Mouse (Mus musculus): ENCODE measurements at regions not wholly inside any gene's neighbourhood (a gene's known extent, or its start where the extent isn't known, plus 50 kb on each side); places are given as distances from the start of the nearest gene placed in this dataset.
A peak's percentile ranks its signal among the peaks of the same experiment; 100 is the strongest.

DNA sequence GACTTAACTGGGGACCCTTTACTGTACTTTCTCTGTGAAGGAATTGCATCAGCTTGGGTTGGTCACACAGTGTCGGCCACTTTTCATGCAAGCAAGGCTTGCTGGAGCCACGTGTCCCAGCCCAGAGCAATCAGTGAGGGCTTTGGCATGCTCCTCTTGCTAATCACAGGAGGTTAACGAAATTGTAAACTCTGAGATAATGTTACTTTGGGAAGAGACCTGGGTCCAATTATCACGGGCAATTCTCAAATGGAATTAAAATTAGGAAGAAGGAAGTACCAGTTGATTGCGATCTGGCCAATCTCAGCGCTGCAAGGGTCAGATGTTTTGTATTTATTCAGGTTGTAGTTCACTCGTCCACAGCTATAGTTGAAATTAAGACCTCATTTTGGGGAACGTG, 153.2 kb downstream of the Dusp6 start:
- DNase-seq (ENCODE audit: low read depth, low spot score) = no peak

DNA sequence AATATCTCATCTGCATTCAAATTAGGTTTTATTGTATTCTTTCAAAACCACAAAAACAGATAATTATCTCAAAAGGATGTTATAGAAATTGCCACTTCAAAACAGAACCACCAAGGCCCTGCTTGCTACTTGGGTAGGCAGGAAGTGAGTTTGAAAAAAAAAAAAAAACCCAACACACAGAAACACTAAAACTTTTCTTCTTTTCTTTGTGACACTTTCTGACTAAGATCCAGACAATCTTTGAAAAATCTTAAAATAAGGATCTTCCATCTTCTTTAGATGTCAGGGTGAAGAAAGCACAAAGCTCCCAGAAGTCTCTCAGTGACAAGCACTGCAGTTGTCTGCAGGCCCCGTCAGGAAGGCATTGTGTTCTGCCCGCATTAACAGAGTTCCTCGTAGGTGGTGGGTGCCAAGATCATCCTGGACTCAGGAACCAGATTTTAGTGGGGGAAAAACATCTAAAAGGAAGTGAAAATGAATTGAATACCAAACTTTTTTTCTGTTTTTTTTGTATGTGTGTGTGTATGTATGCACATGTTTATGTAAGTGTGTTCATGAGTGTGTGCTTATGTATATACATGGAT, 154.0 kb downstream of the Dusp6 start:
- no peak for DNase-seq (ENCODE audit: low read depth, low spot score)

DNA sequence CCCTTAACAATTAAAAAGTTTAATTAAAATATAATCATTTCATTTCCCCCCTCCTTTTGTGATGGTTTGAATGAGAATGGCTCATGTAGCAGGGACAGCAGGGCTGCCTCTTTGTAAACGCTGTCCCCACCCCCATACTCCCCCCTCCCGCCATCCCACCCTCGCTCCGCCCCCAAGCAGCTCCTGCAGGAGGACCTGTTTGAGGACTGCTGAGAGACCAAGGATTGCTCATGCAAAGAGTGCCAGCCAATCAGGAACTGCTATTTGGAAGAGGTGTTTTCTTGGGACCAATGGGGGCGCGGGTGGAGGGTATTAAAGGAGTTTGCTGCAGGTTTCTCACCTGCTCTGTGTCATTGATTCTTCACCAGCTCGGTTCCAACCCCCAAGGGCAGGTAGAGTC, 154.6 kb downstream of the Dusp6 start:
- DNase-seq (ENCODE audit: low read depth, low spot score) = no peak

DNA sequence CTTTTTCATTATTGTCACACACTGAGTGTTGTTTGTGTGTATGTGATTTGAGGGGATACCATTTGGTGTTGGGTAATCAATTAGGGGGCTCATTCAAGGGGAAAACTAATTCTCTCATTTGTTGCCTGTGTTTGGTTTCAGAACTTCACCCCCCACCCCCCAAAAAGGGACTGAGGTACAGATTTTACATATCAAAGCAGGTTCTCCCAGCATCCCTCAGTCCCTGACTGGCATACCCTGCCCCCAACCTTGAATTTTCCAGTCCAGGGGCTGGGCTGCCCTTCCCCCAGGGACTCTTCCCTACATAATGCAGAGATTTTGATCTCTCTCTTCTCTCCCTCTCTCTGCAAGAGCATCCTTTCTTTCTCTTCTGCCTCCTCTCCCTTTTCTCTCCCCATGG, 155.5 kb downstream of the Dusp6 start:
- no peak for DNase-seq (ENCODE audit: low read depth, low spot score)

DNA sequence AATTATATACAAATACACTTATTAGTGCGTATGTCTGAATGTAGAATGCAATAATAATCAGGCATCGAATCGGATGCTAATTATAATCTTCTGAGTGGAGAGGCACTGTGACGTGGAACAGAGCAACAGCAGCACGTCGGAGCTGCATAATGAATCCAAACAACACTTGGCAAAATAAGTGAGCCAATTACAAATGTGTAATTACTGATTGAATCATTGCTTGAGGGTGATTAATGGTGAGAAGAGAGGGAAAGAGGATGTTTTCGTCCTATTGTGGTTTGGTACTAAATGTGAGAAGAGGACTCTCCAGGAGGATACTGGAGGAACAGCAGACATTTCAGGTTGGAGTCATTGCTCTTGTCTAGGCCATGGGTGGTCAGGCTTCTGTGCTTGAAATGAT, 156.5 kb downstream of the Dusp6 start:
- peak; percentile 47 for DNase-seq (ENCODE audit: low read depth, low spot score)

DNA sequence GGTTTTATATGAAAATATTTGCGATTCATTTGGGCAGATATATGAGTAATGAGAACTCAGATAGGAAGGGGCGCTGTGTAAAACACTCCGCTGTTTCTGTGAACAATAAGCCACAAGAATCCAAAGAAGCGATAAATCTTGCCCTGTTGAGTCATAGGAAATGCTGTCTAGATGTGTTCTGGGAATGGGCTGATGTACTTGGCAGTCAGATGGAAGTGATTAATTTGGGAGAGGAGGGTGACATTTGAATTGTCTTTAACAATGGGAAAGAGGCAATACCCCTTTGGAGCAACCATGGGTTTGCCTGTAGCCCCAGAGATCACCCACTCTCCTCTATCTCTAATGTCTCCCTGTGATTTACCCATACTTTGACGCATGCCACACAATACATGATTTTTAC, 160.4 kb downstream of the Dusp6 start:
- no peak for DNase-seq (ENCODE audit: low read depth, low spot score)

DNA sequence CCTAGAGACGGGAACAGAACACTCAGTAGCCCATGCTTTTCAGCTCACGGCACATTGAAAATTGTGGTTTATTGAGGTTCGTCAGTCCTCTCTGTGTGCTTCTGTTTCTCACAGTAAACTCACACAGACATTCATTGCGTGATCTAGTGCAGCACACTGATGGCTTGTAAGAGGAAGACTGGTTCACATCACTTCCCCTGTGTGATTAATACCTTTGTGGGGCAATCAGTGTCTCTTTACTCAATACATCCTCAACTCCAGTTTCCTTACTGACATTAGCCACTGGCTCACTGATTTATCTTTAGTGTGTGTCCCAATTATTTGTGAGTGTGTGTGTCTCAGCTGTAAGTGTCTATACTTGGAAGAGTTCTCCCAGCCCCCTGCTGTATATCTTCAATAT, 162.2 kb downstream of the Dusp6 start:
- no peak for DNase-seq (ENCODE audit: low read depth, low spot score)

DNA sequence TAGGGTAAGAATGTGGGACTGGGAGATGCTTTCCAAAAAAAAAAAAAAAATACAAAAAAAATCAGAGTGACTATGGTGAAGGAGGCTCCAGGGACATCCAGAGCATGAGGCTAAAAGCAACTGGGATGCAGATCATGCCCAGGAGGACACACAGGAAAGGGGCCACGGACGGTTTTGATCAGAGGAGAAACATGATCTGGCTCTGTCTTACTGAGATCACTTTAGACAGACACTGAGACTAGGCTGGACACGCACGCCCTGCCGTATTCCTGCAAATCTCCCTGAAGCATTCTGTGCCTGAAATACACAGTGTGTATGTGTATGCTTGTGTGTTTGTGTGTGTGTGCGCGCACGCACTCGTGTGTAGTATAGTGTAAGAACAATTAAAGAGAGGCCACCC, 167.1 kb downstream of the Dusp6 start:
- DNase-seq (ENCODE audit: low read depth, low spot score) = no peak

DNA sequence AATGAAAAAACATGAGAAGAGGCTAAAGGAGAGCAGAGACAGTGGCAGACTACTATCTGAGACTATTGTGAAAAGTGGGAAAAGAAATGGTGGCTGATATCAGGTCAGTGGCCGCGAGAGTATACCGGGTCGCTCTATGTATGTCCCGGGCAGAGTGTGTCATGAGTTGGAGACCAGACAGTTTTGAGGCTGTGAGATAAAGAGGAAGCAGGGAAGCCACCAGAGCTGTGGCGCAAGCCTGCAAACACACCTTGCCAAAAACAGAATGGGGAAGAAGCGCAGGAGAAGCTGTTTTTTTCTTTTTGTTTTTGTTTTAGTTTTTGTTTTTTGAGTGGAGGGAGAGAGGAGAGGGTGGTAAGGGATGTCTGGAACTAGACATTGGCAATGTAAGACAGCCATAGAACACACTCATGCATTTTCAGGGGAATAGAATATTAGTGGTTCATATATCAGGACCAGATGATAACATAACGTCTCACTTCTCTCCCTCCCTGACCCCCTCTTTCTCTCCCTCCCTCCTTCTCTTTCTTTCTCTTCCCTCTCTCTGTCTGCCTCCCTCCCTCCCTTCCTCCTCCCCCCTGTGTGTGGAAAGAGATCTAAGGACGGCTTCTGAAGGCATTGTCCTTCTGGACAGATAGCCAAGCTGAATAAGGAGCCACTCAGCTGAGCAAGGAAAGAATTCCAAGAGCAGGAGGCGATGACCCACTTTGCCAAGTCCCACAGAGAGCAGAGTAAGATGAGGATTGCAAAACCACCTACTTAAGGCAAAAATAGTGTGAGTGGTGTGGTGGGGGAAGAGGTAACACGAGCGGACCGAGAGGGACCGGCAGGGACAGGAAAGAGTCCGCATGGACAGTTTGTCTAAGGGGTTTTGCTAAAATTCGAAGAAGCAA, 167.9 kb downstream of the Dusp6 start:
- peak; percentile 64 for DNase-seq (ENCODE audit: low read depth, low spot score)

DNA sequence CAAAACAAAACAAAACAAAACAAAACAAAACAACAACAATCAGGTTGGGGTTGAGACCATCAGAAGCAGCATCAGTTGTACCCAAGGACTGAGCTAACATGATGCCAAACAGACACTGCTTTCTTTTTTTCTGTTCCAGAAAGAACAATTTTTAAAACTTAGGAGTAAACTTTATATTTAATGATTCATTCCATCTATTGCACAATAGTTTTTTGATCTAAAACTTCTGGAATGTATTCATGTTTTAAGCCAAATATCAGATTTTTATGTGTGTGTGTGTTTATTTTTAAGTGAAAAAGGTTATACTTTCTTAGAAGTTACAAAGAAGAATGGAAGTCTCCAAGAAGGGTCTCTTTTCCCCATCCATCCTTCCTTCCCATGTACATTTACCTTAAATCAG, 174.0 kb downstream of the Dusp6 start:
- no peak for DNase-seq (ENCODE audit: low read depth, low spot score)

DNA sequence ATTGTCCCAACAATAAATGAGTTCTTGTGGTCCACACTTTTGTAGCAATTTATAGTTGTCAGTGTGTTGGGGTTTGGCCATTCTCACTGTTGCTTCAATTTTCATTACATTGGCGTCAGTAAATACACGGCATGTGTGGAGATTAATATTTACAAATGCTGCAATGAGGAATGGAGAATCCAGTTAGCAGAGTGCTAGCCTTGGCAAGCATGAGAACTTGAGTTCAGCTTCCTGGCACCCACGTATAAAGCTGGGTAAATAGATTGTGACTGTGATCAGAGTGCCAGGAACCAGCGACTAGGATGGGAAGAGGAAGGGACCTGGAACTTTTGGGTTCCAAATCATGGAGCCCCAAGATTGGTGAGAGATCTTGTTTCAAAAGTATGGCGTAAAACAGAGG, 177.1 kb downstream of the Dusp6 start:
- no peak for DNase-seq (ENCODE audit: low read depth, low spot score)

DNA sequence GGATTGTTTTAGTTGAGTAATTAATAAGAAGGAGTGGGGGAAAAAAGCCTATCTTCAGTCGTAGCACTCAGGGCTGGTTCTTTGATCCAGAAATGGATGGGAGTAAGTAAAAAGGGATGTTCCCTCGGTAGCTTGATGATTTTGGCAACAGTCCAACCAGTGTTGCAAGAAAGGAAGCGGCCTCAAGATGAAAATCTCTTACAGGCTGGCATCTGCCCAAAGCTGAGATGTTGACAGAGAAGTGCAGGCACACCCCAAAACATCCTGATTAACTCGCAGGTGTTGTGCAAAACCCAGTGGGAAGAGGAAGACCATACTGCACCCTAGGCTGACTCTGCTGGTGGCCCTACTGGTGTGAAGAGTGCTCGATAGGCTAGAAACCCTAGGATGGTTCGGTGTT, 178.0 kb downstream of the Dusp6 start:
- DNase-seq (ENCODE audit: low read depth, low spot score) = peak; percentile 77

DNA sequence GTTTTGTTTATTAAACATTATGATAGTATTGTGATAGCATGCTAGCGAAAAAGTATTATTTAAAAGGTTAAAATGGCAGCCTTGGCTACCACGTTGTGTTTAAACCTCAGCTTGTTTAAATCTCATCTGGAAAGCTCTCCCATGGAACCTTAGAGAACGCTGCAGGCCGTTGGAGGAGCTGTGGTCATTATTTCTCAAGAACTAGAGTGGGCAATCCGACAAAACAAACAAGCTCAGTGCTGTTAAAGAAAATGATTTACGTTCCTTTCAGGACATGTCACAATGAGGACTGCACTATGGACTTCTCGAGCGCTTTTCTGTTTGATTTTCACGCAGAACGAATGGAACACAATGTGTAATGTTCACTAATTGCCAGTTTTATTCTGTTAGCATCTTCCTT, 178.9 kb downstream of the Dusp6 start:
- DNase-seq (ENCODE audit: low read depth, low spot score) = no peak

DNA sequence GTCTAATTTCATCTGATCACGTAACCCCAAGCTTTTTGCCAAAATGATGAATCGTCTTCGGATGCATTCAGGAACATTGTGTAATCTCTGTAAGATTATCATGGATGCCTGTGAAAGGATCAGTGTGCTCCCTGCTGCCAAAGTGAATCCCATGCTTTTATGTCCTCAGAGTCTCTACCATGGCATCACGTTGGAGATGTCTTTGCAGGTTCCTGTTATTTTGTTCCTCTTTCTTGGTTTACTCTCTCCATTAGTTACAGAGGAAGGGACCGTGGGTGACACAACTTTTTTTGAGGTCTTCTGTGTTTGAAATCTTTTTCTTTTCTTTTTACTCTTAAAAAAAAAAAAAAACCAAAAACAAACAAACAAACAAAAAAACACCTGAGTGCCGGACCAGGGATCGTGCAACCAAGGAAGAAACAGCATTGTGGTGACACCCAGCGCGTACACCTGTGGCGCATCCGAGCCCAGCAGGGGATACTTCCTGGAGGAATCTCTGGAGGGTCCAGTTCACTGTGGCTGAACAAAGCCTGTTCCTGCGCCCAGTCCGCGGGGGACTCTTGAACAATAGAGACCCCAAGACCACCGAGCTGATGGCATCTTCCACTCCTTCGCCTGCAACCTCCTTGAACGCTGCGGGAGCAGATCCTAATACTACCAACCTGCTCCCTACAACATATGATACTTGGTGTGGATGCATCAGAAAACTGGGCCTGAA, 180.6 kb downstream of the Dusp6 start:
- no peak for DNase-seq (ENCODE audit: low read depth, low spot score)

DNA sequence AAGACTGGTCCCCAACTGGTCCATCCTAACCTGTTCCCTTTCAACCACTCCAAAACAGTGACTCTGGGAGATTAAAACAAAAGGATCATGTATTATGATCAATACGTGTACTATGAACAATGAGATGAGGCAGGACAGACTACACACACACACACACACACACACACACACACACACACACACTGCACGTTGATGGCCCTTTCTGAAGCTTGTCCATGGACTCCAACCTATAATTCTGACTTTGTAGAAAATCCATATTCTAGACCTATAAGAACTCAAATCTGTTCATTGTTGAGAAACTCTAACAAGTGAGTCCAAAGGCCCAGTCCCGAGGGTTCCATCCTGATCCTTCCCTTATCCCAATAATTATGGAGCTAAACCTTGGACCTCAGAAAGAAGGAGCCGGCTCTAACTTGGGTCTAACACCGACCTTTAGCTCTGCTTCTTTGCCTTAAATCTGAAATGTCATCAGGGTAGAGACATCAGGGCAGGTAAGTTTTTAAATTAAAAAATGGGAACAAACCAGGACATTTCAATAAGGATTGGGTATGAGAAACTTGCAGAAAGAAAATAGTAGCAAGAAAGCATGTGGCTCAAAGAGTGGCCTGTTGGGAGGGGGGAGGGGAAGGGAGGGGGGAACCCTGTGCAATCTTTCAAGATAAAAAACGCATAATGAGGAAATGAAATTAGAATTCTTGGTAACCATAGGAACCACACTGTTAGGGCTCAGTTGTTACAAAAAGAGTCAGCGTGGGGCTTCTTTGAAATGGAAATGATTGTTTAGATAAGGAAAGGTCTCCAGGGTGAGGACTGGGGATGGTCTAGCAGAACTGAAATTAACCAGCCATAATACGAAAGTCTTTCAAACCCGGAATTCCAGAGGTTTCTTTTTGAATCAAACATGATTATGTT, 187.9 kb downstream of the Dusp6 start:
- peak; percentile 28 for DNase-seq (ENCODE audit: low read depth, low spot score)

DNA sequence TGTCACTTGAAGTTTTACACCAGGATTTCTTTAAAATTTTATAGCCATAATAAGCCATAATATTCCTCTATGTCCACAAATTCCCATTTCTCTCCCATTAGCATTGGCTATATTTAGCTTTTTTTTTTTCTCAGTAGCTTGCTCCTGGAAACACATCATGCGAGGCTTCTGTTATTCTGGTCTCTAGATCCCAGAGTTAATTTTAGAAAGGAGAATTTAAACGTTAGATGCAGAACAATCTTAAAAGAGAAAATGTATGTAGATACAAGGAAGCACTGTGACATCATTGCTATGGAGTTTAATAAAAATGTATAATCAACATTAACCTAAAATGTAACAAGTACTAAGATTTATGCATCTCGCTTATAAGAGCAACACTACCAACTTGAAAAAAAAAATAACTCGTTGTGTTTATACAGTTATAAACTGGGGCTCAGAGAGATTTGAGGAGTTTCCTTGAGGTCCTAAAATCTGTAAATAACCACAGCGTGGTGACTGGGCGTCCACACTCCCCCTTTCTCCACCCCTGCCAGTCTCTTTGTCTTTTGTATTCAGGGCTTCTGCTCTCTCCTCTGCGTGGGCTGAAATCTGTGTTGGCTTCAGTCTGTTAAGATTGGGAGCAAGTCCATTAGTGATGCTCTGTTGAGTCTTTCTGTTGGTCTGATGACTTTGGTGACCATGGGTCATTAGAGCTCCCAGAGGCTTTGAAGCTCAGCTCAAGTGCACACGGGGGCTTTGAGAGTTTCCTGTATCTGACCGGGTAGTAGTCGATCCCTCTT, 188.8 kb downstream of the Dusp6 start:
- DNase-seq (ENCODE audit: low read depth, low spot score) = peak; percentile 46

DNA sequence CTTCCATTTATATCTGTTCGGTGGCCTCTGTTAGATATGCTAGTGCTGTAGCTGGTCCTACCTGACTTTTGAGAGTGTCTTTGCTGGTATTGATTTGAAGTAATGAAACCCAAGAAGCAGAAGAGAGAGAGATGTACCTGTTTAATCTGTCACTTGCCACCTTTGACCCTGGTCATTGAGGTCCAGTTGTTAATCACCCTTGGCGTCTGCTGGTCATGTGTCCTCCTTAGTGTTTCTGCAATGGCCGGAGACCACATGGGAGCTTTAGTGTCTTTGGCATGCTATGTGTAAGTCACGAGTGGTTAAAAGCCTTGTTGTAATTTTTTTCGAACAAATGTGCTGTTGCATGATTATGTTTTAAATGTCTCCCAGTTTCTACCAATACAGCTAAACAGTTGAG, 193.1 kb downstream of the Dusp6 start:
- DNase-seq (ENCODE audit: low read depth, low spot score) = no peak

DNA sequence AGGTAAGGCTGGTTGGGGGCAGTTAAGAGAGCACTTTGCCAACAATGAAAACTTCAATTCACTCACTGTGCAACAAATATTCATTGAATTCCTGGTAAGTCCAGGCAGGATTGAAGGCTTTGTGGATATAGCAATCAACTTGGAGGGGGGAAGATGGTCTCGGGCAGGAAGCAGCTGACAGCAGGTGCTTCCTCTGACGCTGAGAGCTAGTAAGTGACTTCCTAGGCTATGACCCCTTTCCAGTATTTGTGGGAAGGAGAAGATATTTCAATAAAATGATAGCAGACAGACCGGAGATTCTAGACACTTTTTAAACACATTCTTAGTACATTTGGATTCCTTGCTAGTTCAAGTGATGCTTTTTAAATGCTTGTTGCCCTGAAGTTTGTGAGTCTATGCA, 195.0 kb downstream of the Dusp6 start:
- DNase-seq (ENCODE audit: low read depth, low spot score) = no peak

DNA sequence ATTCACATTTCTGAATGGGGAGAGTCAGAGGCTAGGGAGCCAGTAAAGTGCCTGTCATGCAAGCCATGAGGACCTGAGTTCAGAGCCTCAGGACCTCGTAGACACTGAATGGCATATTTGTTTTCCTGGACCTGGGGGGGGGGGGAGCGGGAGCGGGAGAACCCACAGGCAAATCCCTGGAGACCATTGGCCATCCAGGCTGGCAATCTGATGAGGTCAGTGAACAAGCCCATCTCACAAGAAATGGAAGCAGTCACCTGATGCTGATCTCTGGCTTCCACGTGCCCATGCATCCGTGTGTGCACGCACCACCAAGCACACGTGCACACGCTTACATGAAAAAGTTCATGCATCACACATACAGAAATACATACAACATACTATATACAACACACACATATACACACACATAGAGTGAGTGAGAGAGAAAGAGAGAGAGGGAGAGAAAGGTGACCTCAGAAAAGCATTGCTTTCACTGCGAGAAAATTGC, 196.2 kb downstream of the Dusp6 start:
- DNase-seq (ENCODE audit: low read depth, low spot score) = no peak

DNA sequence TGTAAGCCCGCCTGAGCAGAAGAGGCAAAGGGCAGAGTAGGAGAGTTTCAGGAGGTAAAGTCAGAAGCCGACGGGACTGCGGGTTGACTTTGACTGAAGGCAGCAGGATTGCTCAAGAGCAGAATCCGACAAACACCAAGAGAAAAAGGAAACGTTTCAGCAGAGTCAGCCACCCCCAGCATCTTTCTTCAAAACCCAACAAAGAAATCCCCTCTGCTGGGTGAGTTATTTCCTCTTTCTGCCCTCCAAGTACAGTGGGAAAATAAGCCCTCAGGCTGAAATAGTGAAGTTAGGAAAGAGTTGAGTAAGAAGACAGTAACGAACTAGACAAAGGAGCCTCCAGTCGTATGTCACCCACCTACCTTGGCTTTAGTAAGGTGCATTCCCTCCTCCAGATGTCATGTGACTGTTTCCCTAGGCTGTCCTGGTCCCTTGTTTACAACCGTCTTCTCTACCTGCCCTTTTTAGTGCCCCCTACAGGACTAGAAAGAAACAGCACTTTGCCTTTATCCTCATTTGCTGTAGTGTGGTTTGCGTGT, 196.9 kb downstream of the Dusp6 start:
- DNase-seq (ENCODE audit: low read depth, low spot score) = peak; percentile 68
